Mouse (Mus musculus): ENCODE results near the gene Psmb1. TPM values are rescaled to one million over a fixed set of nuclear protein-coding genes. Genes with fewer than 3 reads are reported as not detected.

Gene Psmb1
- polyA plus RNA-seq, 1 experiment from 2014 or later = 200 TPM

DNA sequence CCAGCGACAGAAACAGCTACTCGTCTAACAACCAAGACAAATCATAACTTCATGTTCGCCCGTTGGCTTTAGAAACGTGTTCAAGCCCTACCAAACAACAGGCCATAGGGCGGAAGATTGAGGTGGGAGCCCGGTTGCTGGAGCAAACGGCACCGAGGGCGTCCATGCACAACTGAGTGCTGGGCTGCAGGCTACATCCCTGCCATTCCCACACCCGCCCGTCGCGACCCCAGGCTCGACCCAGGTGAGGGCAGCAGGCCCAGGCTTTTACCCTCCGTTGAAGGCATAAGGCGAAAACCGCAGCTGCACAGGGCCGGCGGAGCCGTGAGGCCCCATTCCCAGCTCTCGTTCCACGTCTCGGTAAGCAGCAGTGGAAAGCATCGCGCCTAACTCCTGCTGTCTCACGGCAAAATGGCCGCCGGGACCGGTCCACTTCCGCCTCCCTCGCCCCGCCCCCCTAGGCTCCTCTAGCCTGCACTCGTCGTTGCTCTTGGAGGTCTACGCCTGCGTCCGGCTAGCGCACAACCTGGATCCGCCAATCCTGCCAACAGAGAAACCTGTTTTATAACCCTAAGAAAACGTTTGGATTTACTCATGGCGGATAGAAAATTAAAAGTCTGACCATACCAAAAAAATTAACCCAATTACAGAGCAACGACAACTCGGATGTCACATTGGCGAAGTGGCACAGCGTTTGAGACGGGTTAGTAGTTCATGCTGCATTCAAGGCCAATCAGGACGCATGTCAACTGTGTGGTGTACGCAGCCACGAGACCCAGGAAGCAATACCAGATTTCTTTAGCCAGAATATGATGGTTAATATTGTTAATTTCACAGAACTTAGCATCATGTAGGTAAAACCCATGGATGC, 1.4 kb downstream of the Psmb1 start:
- under 1% methylated on average over 50 of the region's 50 CpGs for WGBS
- Histone ChIP-seq H3K4me3 (ENCODE audit: low read length) (peak overlapping the region; percentile 75), H3K27ac (ENCODE audit: low read length) (peak overlapping the region; percentile 87), H3K9ac (ENCODE audit: low read length) (peak overlapping the region; percentile 84), H3K9me3 (replicated peaks; ENCODE audit: control insufficient read depth, low read length) (no peaks in the 10 kb centered on the region), H3K4me1 (ENCODE audit: control insufficient read depth, insufficient read depth, low read length) (peaks cover 32% of the 10 kb centered on the region), H3K4me2 (ENCODE audit: low read depth, low read length) (peak overlapping the region; percentile 81), H3K27me3 (ENCODE audit: control insufficient read depth, insufficient read depth, low read length) (no peaks in the 10 kb centered on the region), H3K36me3 (ENCODE audit: control insufficient read depth, insufficient read depth) (peaks cover 11% of the 10 kb centered on the region)
- peak; percentile 94 for ATAC-seq (replicated peaks; ENCODE audit: extremely low read depth, insufficient read depth, low FRiP score)

GRCm38 (mm10) chr17:15490542-15490941, 9.0 kb downstream of the Psmb1 start:
- H3K4me3 ChIP-seq (ENCODE audit: low read length) = no peak overlapping the region
- peaks cover 38% of the 10 kb centered on the region for H3K36me3 ChIP-seq (ENCODE audit: control insufficient read depth, insufficient read depth)
- H3K9me3 ChIP-seq (replicated peaks; ENCODE audit: control insufficient read depth, low read length) = no peaks in the 10 kb centered on the region
- H3K4me1 ChIP-seq (ENCODE audit: control insufficient read depth, insufficient read depth, low read length) = peaks cover 4% of the 10 kb centered on the region; the same call in 1 of the 2 replicates
- H3K27me3 ChIP-seq (ENCODE audit: control insufficient read depth, insufficient read depth, low read length) = no peaks in the 10 kb centered on the region
- ATAC-seq (replicated peaks; ENCODE audit: extremely low read depth, insufficient read depth, low FRiP score) = no peak
- H3K9ac ChIP-seq (ENCODE audit: low read length) = no peak overlapping the region
- H3K4me2 ChIP-seq (ENCODE audit: low read depth, low read length) = no peak overlapping the region
- no peak overlapping the region for H3K27ac ChIP-seq (ENCODE audit: low read length)
- 72% methylated on average over 7 of the region's 7 CpGs for WGBS

DNA sequence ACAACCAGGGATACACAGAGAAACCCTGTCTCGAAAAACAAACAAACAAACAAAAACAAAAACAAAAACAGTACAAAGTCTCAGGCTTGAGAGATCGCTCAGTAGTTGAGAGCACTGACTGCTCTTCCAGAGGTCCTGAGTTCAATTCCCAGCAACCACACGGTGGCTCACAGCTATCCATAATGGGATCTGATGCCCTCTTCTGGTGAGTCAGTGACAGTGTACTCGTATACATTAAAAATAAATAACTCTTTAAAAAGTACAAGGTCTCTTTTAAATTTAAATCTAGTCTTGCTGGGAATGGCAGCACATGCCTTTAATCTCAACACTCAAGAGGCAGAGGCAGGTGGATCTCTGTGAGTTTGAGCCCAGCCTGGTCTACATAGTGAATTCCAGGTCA, 26.9 kb downstream of the Psmb1 start:
- Histone ChIP-seq H3K4me3 (ENCODE audit: low read length) (no peak overlapping the region), H3K4me1 (ENCODE audit: control insufficient read depth, insufficient read depth, low read length) (no peaks in the 10 kb centered on the region), H3K36me3 (ENCODE audit: control insufficient read depth, insufficient read depth) (peaks cover 53% of the 10 kb centered on the region), H3K4me2 (ENCODE audit: low read depth, low read length) (no peak overlapping the region), H3K9me3 (replicated peaks; ENCODE audit: control insufficient read depth, low read length) (no peaks in the 10 kb centered on the region), H3K27ac (ENCODE audit: low read length) (no peak overlapping the region), H3K27me3 (ENCODE audit: control insufficient read depth, insufficient read depth, low read length) (no peaks in the 10 kb centered on the region), H3K9ac (ENCODE audit: low read length) (no peak overlapping the region)
- 87% methylated on average over 4 of the region's 4 CpGs for WGBS
- no peak for ATAC-seq (replicated peaks; ENCODE audit: extremely low read depth, insufficient read depth, low FRiP score)

DNA sequence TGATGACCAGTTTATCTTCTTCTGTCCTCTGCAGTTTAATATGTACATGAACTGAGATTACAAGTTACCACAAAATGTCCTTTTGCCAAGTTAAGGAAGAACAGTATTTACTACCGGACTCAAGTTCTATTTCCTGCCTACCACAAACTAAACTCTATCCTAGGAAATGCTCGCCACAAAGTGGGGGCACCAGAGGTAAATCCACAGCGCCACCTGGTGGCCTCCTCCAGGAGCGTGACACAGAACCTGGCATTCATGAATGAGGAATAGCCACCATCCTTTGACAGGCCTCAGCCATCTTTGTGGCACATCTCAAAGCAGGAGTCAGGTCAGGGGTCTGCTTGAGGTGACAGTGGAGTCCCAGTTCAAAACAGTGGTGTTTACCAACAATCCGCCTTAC, 31.9 kb downstream of the Psmb1 start:
- no peak overlapping the region for H3K4me3 ChIP-seq (ENCODE audit: low read length)
- H3K27ac ChIP-seq (ENCODE audit: low read length) = no peak overlapping the region
- H3K9ac ChIP-seq (ENCODE audit: low read length) = no peak overlapping the region
- H3K36me3 ChIP-seq (ENCODE audit: control insufficient read depth, insufficient read depth) = peaks cover 9% of the 10 kb centered on the region
- no peaks in the 10 kb centered on the region for H3K27me3 ChIP-seq (ENCODE audit: control insufficient read depth, insufficient read depth, low read length)
- peak; percentile 37 for ATAC-seq (replicated peaks; ENCODE audit: extremely low read depth, insufficient read depth, low FRiP score)
- 19% methylated on average over 5 of the region's 5 CpGs for WGBS
- peaks cover 4% of the 10 kb centered on the region for H3K4me1 ChIP-seq (ENCODE audit: control insufficient read depth, insufficient read depth, low read length)
- H3K4me2 ChIP-seq (ENCODE audit: low read depth, low read length) = no peak overlapping the region
- no peaks in the 10 kb centered on the region for H3K9me3 ChIP-seq (replicated peaks; ENCODE audit: control insufficient read depth, low read length)

GRCm38 (mm10) chr17:15461921-15462495, 37.5 kb downstream of the Psmb1 start:
- Histone ChIP-seq H3K9ac (ENCODE audit: low read length) (peak overlapping the region; percentile 6; the same call in 1 of the 2 replicates), H3K4me2 (ENCODE audit: low read depth, low read length) (peak overlapping the region; percentile 29), H3K36me3 (ENCODE audit: control insufficient read depth, insufficient read depth) (no peaks in the 10 kb centered on the region), H3K27me3 (ENCODE audit: control insufficient read depth, insufficient read depth, low read length) (no peaks in the 10 kb centered on the region), H3K9me3 (replicated peaks; ENCODE audit: control insufficient read depth, low read length) (no peaks in the 10 kb centered on the region), H3K27ac (ENCODE audit: low read length) (peak overlapping the region; percentile 92), H3K4me1 (ENCODE audit: control insufficient read depth, insufficient read depth, low read length) (peaks cover 12% of the 10 kb centered on the region), H3K4me3 (ENCODE audit: low read length) (no peak overlapping the region)
- WGBS = 60% methylated on average over 6 of the region's 6 CpGs
- ATAC-seq (replicated peaks; ENCODE audit: extremely low read depth, insufficient read depth, low FRiP score) = peak; percentile 96

GRCm38 (mm10) chr17:15459761-15460160, 39.8 kb downstream of the Psmb1 start:
- no peaks in the 10 kb centered on the region for H3K27me3 ChIP-seq (ENCODE audit: control insufficient read depth, insufficient read depth, low read length)
- H3K4me3 ChIP-seq (ENCODE audit: low read length) = no peak overlapping the region
- H3K4me1 ChIP-seq (ENCODE audit: control insufficient read depth, insufficient read depth, low read length) = peaks cover 12% of the 10 kb centered on the region
- no peak for ATAC-seq (replicated peaks; ENCODE audit: extremely low read depth, insufficient read depth, low FRiP score)
- WGBS = 73% methylated on average over 4 of the region's 4 CpGs
- H3K9ac ChIP-seq (ENCODE audit: low read length) = no peak overlapping the region
- no peak overlapping the region for H3K27ac ChIP-seq (ENCODE audit: low read length)
- no peaks in the 10 kb centered on the region for H3K36me3 ChIP-seq (ENCODE audit: control insufficient read depth, insufficient read depth)
- H3K9me3 ChIP-seq (replicated peaks; ENCODE audit: control insufficient read depth, low read length) = no peaks in the 10 kb centered on the region
- no peak overlapping the region for H3K4me2 ChIP-seq (ENCODE audit: low read depth, low read length)

GRCm38 (mm10) chr17:15456595-15456994, 43.0 kb downstream of the Psmb1 start:
- Histone ChIP-seq H3K27me3 (ENCODE audit: control insufficient read depth, insufficient read depth, low read length) (no peaks in the 10 kb centered on the region), H3K9ac (ENCODE audit: low read length) (no peak overlapping the region), H3K4me1 (ENCODE audit: control insufficient read depth, insufficient read depth, low read length) (peaks cover 4% of the 10 kb centered on the region), H3K27ac (ENCODE audit: low read length) (no peak overlapping the region), H3K36me3 (ENCODE audit: control insufficient read depth, insufficient read depth) (no peaks in the 10 kb centered on the region), H3K4me3 (ENCODE audit: low read length) (no peak overlapping the region), H3K4me2 (ENCODE audit: low read depth, low read length) (no peak overlapping the region), H3K9me3 (replicated peaks; ENCODE audit: control insufficient read depth, low read length) (no peaks in the 10 kb centered on the region)
- no peak for ATAC-seq (replicated peaks; ENCODE audit: extremely low read depth, insufficient read depth, low FRiP score)
- WGBS = 90% methylated on average over 2 of the region's 2 CpGs

- no peaks in the 10 kb centered on the region for H3K27me3 ChIP-seq (ENCODE audit: control insufficient read depth, insufficient read depth, low read length)
- no peak overlapping the region for H3K4me2 ChIP-seq (ENCODE audit: low read depth, low read length)
- H3K27ac ChIP-seq (ENCODE audit: low read length) = no peak overlapping the region
- no peak overlapping the region for H3K4me3 ChIP-seq (ENCODE audit: low read length)
- H3K9ac ChIP-seq (ENCODE audit: low read length) = no peak overlapping the region
- no peak for ATAC-seq (replicated peaks; ENCODE audit: extremely low read depth, insufficient read depth, low FRiP score)
- WGBS = 73% methylated on average over 4 of the region's 4 CpGs
- no peaks in the 10 kb centered on the region for H3K9me3 ChIP-seq (replicated peaks; ENCODE audit: control insufficient read depth, low read length)
- no peaks in the 10 kb centered on the region for H3K36me3 ChIP-seq (ENCODE audit: control insufficient read depth, insufficient read depth)
- H3K4me1 ChIP-seq (ENCODE audit: control insufficient read depth, insufficient read depth, low read length) = peaks cover 3% of the 10 kb centered on the region; the same call in 1 of the 2 replicates
Observed at GRCm38 (mm10) chr17:15455203-15455602, 44.3 kb downstream of the Psmb1 start.

GRCm38 (mm10) chr17:15449606-15450005, 49.9 kb downstream of the Psmb1 start:
- no peak for ATAC-seq (replicated peaks; ENCODE audit: extremely low read depth, insufficient read depth, low FRiP score)

More at GRCm38 (mm10) chr17:15449606-15450005, 49.9 kb downstream of the Psmb1 start:
- WGBS = 60% methylated on average over 3 of the region's 3 CpGs
- Histone ChIP-seq H3K27ac (ENCODE audit: low read length) (no peak overlapping the region), H3K9me3 (replicated peaks; ENCODE audit: control insufficient read depth, low read length) (no peaks in the 10 kb centered on the region), H3K36me3 (ENCODE audit: control insufficient read depth, insufficient read depth) (no peaks in the 10 kb centered on the region), H3K27me3 (ENCODE audit: control insufficient read depth, insufficient read depth, low read length) (no peaks in the 10 kb centered on the region), H3K9ac (ENCODE audit: low read length) (no peak overlapping the region), H3K4me1 (ENCODE audit: control insufficient read depth, insufficient read depth, low read length) (no peaks in the 10 kb centered on the region), H3K4me2 (ENCODE audit: low read depth, low read length) (no peak overlapping the region), H3K4me3 (ENCODE audit: low read length) (no peak overlapping the region)

All from heart, embryonic 16.5 days (tissue).